In the genomic region with DNA sequence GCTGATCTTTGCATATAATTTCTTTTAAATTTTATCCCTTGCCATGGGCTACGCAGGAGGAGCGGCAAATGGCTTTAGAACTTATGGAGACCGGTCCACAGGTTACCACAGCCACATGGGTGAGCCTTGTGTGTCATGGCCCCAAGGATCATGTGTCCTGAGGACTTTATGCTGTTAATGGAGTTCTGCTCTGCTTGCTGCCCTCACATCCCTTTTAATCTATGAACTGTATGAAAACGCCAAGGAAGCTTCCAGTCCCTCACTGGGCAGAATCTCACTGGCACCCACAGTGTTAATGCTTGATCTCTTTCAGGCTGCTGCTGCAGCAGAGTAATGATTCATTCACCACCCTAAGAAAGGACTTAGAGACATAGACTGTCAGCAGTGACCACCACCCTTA, we compare ENCODE assay signal across 15 mouse cellular contexts.
"Had no signal": no experiment of that assay in that cellular context is flagged by ENCODE, and none has a peak within 500 bp of the region (broad histone marks: within the 10 kb centered on the region; RNA-seq: fewer than 3 reads in every experiment).

No protein-coding gene starts in this region.

- H3K27me3 ChIP-seq: neural tube, embryonic 15.5 days; stomach, embryonic 15.5 days had no signal

- H3K9ac ChIP-seq: neural tube, embryonic 15.5 days; stomach, embryonic 15.5 days had no signal

- H3K27ac ChIP-seq: neural tube, embryonic 15.5 days; stomach, embryonic 15.5 days; stomach, postnatal 0 days had no signal

- H3K36me3 ChIP-seq: neural tube, embryonic 15.5 days; stomach, embryonic 15.5 days had no signal

- DNase-seq: retina, postnatal 1 day; right cerebral cortex, adult 18-20 months; right cerebral cortex, postnatal 14 days; right cerebral cortex, postnatal 25 days; right cerebral cortex, postnatal 4 days; spleen, adult 18-20 months; thymus, adult 18-20 months; thymus, adult 2 months; thymus, postnatal 14 days; thymus, postnatal 25 days; thymus, postnatal 36 days; thymus, postnatal 4 days had no signal

- H3K4me1 ChIP-seq: neural tube, embryonic 15.5 days; stomach, embryonic 15.5 days had no signal

- H3K9me3 ChIP-seq: neural tube, embryonic 15.5 days; stomach, embryonic 15.5 days had no signal

- H3K4me2 ChIP-seq: neural tube, embryonic 15.5 days; stomach, embryonic 15.5 days had no signal

- H3K4me3 ChIP-seq: neural tube, embryonic 15.5 days; stomach, embryonic 15.5 days had no signal
